Mouse (Mus musculus) G1E-ER4 (cell line): Measurements from ENCODE around the gene Dgkq. TPM values are rescaled to one million over a fixed set of nuclear protein-coding genes. Genes with fewer than 3 reads are reported as not detected.

Experiments used
- GATA1 ChIP-seq: IDR thresholded peaks from one replicate; pipeline ENCODE4 v1.8.0; 2012; ENCODE audit warnings: low read length, inconsistent platforms
- polyA plus RNA-seq: library from polyadenylated mRNA; stranded (reverse); fragments of >175 nt; gene quantifications from 2 replicates; pipeline ENCODE4 v1.2.3, GENCODE M21; 2012

The Dgkq gene
- polyA plus RNA-seq, 1 experiment = 5.0 TPM

GRCm38 (mm10) chr5:108650341-108650740 lies 19.1 kb downstream of the Dgkq start:
- TF ChIP-seq GATA1 = no peak

- no peak for TF ChIP-seq GATA1
These were observed 20.4 kb downstream of the Dgkq start for GRCm38 (mm10) chr5:108648937-108649576.

GRCm38 (mm10) chr5:108647820-108648465 lies 21.5 kb downstream of the Dgkq start:
- TF ChIP-seq GATA1 = no peak

GRCm38 (mm10) chr5:108647311-108647710 lies 22.2 kb downstream of the Dgkq start:
- TF ChIP-seq GATA1 = no peak

- no peak for TF ChIP-seq GATA1
These were observed 23.2 kb downstream of the Dgkq start for GRCm38 (mm10) chr5:108646343-108646660.

- no peak for TF ChIP-seq GATA1
These were observed 23.7 kb downstream of the Dgkq start for GRCm38 (mm10) chr5:108645651-108646342.

- TF ChIP-seq GATA1 = no peak
These were observed 25.8 kb downstream of the Dgkq start for GRCm38 (mm10) chr5:108643674-108644073.

- TF ChIP-seq GATA1 = no peak
These were observed 33.3 kb downstream of the Dgkq start for GRCm38 (mm10) chr5:108636172-108636571.

GRCm38 (mm10) chr5:108633676-108634075 lies 35.8 kb downstream of the Dgkq start:
- TF ChIP-seq GATA1 = no peak

GRCm38 (mm10) chr5:108629634-108630483 lies 39.6 kb downstream of the Dgkq start, which contains the start of the genes Gak and Tmem175:
Gak (minus strand) TSS chr5:108629755.
Tmem175 (plus strand) TSS chr5:108629770.
- TF ChIP-seq GATA1 = no peak

GRCm38 (mm10) chr5:108628891-108629633 lies 40.4 kb downstream of the Dgkq start:
- TF ChIP-seq GATA1 = no peak

GRCm38 (mm10) chr5:108626050-108626660 lies 43.3 kb downstream of the Dgkq start:
- no peak for TF ChIP-seq GATA1

GRCm38 (mm10) chr5:108621870-108622269 lies 47.6 kb downstream of the Dgkq start:
- no peak for TF ChIP-seq GATA1

- no peak for TF ChIP-seq GATA1
These were observed 59.0 kb downstream of the Dgkq start for GRCm38 (mm10) chr5:108610426-108610825.

GRCm38 (mm10) chr5:108602537-108602936 lies 66.9 kb downstream of the Dgkq start:
- no peak for TF ChIP-seq GATA1
